Mouse (Mus musculus): ENCODE measurements around the gene Abcc6. TPM values are rescaled to one million over a fixed set of nuclear protein-coding genes. Genes with fewer than 3 reads are reported as not detected.

The Abcc6 gene
- polyA plus RNA-seq, 1 experiment from 2014 or later = 0.53 TPM

DNA sequence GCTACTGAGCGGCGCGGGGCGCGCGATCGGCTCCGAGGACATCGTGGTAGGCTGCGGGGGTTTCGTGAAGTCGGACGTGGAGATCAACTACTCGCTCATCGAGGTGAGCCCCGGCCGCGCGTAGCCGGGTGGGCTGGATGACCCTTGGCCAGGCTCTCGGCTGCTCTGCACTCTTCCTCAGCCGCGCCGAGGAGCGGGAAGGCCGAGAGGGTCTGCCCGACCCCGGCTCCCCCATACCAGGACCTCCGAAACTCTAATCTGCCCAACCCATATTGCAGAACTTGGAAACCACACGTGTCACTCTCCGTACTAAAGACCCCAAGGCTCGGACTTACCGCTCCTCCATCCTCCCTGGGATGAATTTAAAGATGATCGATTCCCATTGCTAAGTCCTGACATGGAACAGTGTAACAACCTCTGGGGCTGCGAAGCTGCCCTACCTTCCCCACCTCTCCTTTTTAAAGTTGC lies 3.8 kb upstream of the Abcc6 start:
- peaks cover 14% of the 10 kb centered on the region for H3K4me1 ChIP-seq (ENCODE audit: control insufficient read depth, insufficient read depth, low read depth, low read length)
- peak overlapping the region; percentile 80 for H3K4me2 ChIP-seq (ENCODE audit: low read length)
- no peaks in the 10 kb centered on the region for H3K9me3 ChIP-seq (ENCODE audit: control insufficient read depth, low read length)
- under 1% methylated on average over 26 of the region's 35 CpGs for WGBS
- peak overlapping the region; percentile 80 for H3K9ac ChIP-seq (ENCODE audit: low read depth, low read length)
- H3K27me3 ChIP-seq (replicated peaks; ENCODE audit: control insufficient read depth, insufficient read depth, low read length) = no peaks in the 10 kb centered on the region
- H3K36me3 ChIP-seq (ENCODE audit: control insufficient read depth, insufficient read depth, low read length) = peaks cover 3% of the 10 kb centered on the region; the same call in 1 of the 2 replicates
- H3K27ac ChIP-seq (ENCODE audit: low read depth, low read length) = peak overlapping the region; percentile 69; the same call in 1 of the 2 replicates
- ATAC-seq = peak; percentile 75; the same call in 1 of the 2 replicates
- H3K4me3 ChIP-seq (ENCODE audit: low read length) = peak overlapping the region; percentile 67

DNA sequence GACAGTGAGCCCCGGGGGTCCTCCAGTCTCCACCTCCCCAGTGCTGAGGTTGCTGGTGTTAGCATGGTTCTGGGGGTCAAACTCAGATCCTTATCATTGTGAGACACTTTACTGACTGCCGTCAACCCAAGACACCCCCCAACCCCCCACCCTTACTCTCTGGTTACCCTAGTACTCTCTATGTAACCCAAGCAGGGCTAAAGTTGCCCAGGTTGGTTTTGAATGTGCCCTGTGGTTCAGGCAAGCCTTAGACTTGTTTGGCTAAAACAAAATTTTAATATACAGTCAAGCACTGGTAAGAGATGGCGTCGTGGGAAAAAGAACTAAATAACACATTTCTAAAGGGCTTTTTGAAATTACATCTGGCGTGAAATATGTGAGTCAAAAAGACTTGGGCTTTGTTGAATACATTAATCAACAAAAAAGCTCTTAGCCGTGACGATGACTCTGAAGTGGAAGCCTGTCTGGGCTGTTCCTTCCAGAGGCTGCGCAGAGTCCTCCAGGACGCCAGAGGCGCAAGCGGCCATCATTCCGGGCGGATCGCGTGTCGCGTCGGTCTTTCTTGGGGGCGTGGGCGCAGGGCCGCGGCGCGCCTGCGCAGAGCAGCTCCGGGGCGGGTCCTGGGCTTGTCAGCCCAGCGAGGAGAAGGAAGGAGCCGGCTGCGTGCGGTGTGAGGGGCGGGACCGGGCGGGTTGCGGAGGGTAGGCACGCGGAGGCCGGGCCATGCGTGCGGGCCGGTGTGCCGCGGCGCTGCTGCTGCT lies 3.2 kb upstream of the Abcc6 start, which contains the start of gene Nomo1:
TSS of gene Nomo1 (plus strand) at position 590 of the 761 bp plus-strand sequence.
- 0 out of 2 replicates have a peak, but pooled peaks cover under 1% of the 10 kb centered on the region for H3K36me3 ChIP-seq (ENCODE audit: control insufficient read depth, insufficient read depth, low read length)
- peak; percentile 98 for ATAC-seq
- H3K4me3 ChIP-seq (ENCODE audit: low read length) = peak within 1 kb of the TSS; percentile 67
- WGBS = 7% methylated on average over 38 of the region's 44 CpGs
- peak within 1 kb of the TSS; percentile 80 for H3K9ac ChIP-seq (ENCODE audit: low read depth, low read length)
- no peaks in the 10 kb centered on the region for H3K27me3 ChIP-seq (replicated peaks; ENCODE audit: control insufficient read depth, insufficient read depth, low read length)
- peak within 1 kb of the TSS; percentile 69; the same call in 1 of the 2 replicates for H3K27ac ChIP-seq (ENCODE audit: low read depth, low read length)
- H3K4me2 ChIP-seq (ENCODE audit: low read length) = peak within 1 kb of the TSS; percentile 80
- H3K4me1 ChIP-seq (ENCODE audit: control insufficient read depth, insufficient read depth, low read depth, low read length) = peaks cover 14% of the 10 kb centered on the region
- H3K9me3 ChIP-seq (ENCODE audit: control insufficient read depth, low read length) = no peaks in the 10 kb centered on the region

GRCm38 (mm10) chr7:46031075-46031474 lies 973 bp upstream of the Abcc6 start:
- ATAC-seq = no peak
- H3K36me3 ChIP-seq (ENCODE audit: control insufficient read depth, insufficient read depth, low read length) = no peaks in the 10 kb centered on the region
- H3K4me3 ChIP-seq (ENCODE audit: low read length) = no peak overlapping the region
- H3K4me2 ChIP-seq (ENCODE audit: low read length) = no peak overlapping the region
- no peak overlapping the region for H3K27ac ChIP-seq (ENCODE audit: low read depth, low read length)
- H3K9ac ChIP-seq (ENCODE audit: low read depth, low read length) = no peak overlapping the region
- 76% methylated on average over 2 of the region's 2 CpGs for WGBS
- no peaks in the 10 kb centered on the region for H3K27me3 ChIP-seq (replicated peaks; ENCODE audit: control insufficient read depth, insufficient read depth, low read length)
- H3K9me3 ChIP-seq (ENCODE audit: control insufficient read depth, low read length) = no peaks in the 10 kb centered on the region
- H3K4me1 ChIP-seq (ENCODE audit: control insufficient read depth, insufficient read depth, low read depth, low read length) = peaks cover 14% of the 10 kb centered on the region

GRCm38 (mm10) chr7:46029299-46030144 lies 580 bp downstream of the Abcc6 start:
- no peak overlapping the region for H3K9ac ChIP-seq (ENCODE audit: low read depth, low read length)
- H3K4me2 ChIP-seq (ENCODE audit: low read length) = no peak overlapping the region
- ATAC-seq = no peak
- no peaks in the 10 kb centered on the region for H3K9me3 ChIP-seq (ENCODE audit: control insufficient read depth, low read length)
- H3K27ac ChIP-seq (ENCODE audit: low read depth, low read length) = no peak overlapping the region
- 64% methylated on average over 8 of the region's 9 CpGs for WGBS
- no peaks in the 10 kb centered on the region for H3K27me3 ChIP-seq (replicated peaks; ENCODE audit: control insufficient read depth, insufficient read depth, low read length)
- no peak overlapping the region for H3K4me3 ChIP-seq (ENCODE audit: low read length)
- H3K4me1 ChIP-seq (ENCODE audit: control insufficient read depth, insufficient read depth, low read depth, low read length) = peaks cover 4% of the 10 kb centered on the region
- no peaks in the 10 kb centered on the region for H3K36me3 ChIP-seq (ENCODE audit: control insufficient read depth, insufficient read depth, low read length)

GRCm38 (mm10) chr7:46028681-46029080 lies 1.4 kb downstream of the Abcc6 start:
- H3K9me3 ChIP-seq (ENCODE audit: control insufficient read depth, low read length) = no peaks in the 10 kb centered on the region
- WGBS = 94% methylated on average over 10 of the region's 10 CpGs
- no peak for ATAC-seq
- no peaks in the 10 kb centered on the region for H3K27me3 ChIP-seq (replicated peaks; ENCODE audit: control insufficient read depth, insufficient read depth, low read length)
- H3K4me2 ChIP-seq (ENCODE audit: low read length) = no peak overlapping the region
- no peak overlapping the region for H3K9ac ChIP-seq (ENCODE audit: low read depth, low read length)
- H3K27ac ChIP-seq (ENCODE audit: low read depth, low read length) = no peak overlapping the region
- H3K4me1 ChIP-seq (ENCODE audit: control insufficient read depth, insufficient read depth, low read depth, low read length) = no peaks in the 10 kb centered on the region
- no peaks in the 10 kb centered on the region for H3K36me3 ChIP-seq (ENCODE audit: control insufficient read depth, insufficient read depth, low read length)
- H3K4me3 ChIP-seq (ENCODE audit: low read length) = no peak overlapping the region

GRCm38 (mm10) chr7:46025436-46025835 lies 4.7 kb downstream of the Abcc6 start:
- Histone ChIP-seq H3K4me3 (ENCODE audit: low read length) (no peak overlapping the region), H3K4me1 (ENCODE audit: control insufficient read depth, insufficient read depth, low read depth, low read length) (no peaks in the 10 kb centered on the region), H3K4me2 (ENCODE audit: low read length) (no peak overlapping the region), H3K9me3 (ENCODE audit: control insufficient read depth, low read length) (no peaks in the 10 kb centered on the region), H3K27me3 (replicated peaks; ENCODE audit: control insufficient read depth, insufficient read depth, low read length) (no peaks in the 10 kb centered on the region), H3K36me3 (ENCODE audit: control insufficient read depth, insufficient read depth, low read length) (no peaks in the 10 kb centered on the region), H3K27ac (ENCODE audit: low read depth, low read length) (no peak overlapping the region), H3K9ac (ENCODE audit: low read depth, low read length) (no peak overlapping the region)
- 86% methylated on average over 9 of the region's 9 CpGs for WGBS
- ATAC-seq = no peak

DNA sequence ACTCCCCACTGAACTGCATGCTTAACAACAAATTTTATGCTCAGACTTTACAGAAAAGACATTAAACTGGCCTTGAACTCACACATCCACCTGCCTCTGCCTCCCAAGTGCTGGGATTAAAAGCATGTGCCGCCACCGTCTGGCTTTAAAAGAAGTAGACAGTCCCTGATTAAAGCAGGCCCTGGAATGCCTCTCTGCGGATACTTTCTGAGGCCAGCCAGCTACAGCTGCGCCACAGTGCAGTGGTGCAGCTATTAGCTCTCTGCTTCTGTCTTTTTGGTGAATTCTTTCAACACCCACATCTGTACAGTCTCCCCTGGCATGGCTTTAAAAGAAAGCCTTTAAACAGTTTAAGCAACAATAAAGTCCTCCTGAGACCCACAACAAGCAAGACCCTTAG lies 8.2 kb downstream of the Abcc6 start:
- Histone ChIP-seq H3K27ac (ENCODE audit: low read depth, low read length) (no peak overlapping the region), H3K4me3 (ENCODE audit: low read length) (no peak overlapping the region), H3K9ac (ENCODE audit: low read depth, low read length) (no peak overlapping the region), H3K4me2 (ENCODE audit: low read length) (no peak overlapping the region), H3K36me3 (ENCODE audit: control insufficient read depth, insufficient read depth, low read length) (no peaks in the 10 kb centered on the region), H3K4me1 (ENCODE audit: control insufficient read depth, insufficient read depth, low read depth, low read length) (no peaks in the 10 kb centered on the region), H3K9me3 (ENCODE audit: control insufficient read depth, low read length) (no peaks in the 10 kb centered on the region), H3K27me3 (replicated peaks; ENCODE audit: control insufficient read depth, insufficient read depth, low read length) (no peaks in the 10 kb centered on the region)
- 56% methylated on average over 4 of the region's 4 CpGs for WGBS
- no peak for ATAC-seq

- 71% methylated on average over 3 of the region's 3 CpGs for WGBS
Measured at GRCm38 (mm10) chr7:46019594-46019993, 10.5 kb downstream of the Abcc6 start.

More at GRCm38 (mm10) chr7:46019594-46019993, 10.5 kb downstream of the Abcc6 start:
- Histone ChIP-seq H3K4me1 (ENCODE audit: control insufficient read depth, insufficient read depth, low read depth, low read length) (no peaks in the 10 kb centered on the region), H3K9me3 (ENCODE audit: control insufficient read depth, low read length) (no peaks in the 10 kb centered on the region), H3K4me3 (ENCODE audit: low read length) (no peak overlapping the region), H3K36me3 (ENCODE audit: control insufficient read depth, insufficient read depth, low read length) (no peaks in the 10 kb centered on the region), H3K27me3 (replicated peaks; ENCODE audit: control insufficient read depth, insufficient read depth, low read length) (no peaks in the 10 kb centered on the region), H3K9ac (ENCODE audit: low read depth, low read length) (no peak overlapping the region), H3K27ac (ENCODE audit: low read depth, low read length) (no peak overlapping the region), H3K4me2 (ENCODE audit: low read length) (no peak overlapping the region)
- no peak for ATAC-seq

All from hindbrain, embryonic 16.5 days (tissue).